Mouse (Mus musculus) brain, adult 2 months (tissue): Measurements from ENCODE around the gene Aldh3b1.

Source experiments
- DNase-seq: peaks from one replicate; pipeline ENCODE4 v3.0.0; 2011; ENCODE audit warnings: low read depth, low spot score

The Aldh3b1 gene

DNA sequence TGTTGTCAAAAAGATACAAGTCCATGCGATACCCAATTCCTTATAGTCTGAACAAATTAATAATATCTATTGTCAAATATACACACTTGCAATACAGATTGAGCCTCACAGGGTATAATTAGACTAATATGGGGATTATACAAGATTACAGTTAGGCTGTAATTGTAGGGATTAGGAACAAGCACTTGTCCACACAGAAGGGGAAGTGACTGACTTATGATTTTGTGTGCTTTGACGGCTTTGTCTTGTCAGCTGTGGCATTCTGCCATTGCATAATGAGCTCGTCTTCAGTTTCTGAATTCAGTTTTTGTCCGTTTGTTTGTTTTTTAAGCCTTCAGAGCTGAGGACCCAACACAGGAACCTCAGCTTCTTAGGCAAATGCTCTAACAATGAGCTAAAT lies 47.4 kb downstream of the Aldh3b1 start:
- no peak for DNase-seq

- no peak for DNase-seq
Measured at GRCm38 (mm10) chr19:3880054-3880848, 49.4 kb downstream of the Aldh3b1 start.

DNA sequence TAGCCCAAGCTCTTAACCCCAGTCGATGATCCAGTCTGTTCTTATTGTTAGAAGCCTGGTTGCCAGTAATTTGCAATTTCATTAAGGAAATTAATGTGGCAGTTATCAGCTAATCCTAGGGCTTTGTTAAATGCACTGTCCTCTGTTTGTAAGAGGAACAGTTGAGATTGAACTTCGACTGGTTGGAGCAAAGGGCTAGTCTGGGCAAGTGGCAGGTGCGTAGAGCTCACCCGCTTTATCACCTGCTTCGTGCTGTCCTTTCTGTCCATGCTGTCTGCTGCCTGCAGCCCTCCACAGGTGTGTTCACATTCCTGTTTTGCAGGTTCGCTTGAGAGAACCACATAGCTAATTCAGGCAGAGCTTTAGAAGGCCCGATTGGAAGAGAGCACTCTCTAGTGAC lies 54.6 kb downstream of the Aldh3b1 start:
- no peak for DNase-seq

- peak; percentile 70 for DNase-seq
Measured at GRCm38 (mm10) chr19:3872373-3872772, 57.2 kb downstream of the Aldh3b1 start.

GRCm38 (mm10) chr19:3871468-3871867 lies 58.1 kb downstream of the Aldh3b1 start:
- no peak for DNase-seq

GRCm38 (mm10) chr19:3868290-3868689 lies 61.3 kb downstream of the Aldh3b1 start:
- DNase-seq = no peak

DNA sequence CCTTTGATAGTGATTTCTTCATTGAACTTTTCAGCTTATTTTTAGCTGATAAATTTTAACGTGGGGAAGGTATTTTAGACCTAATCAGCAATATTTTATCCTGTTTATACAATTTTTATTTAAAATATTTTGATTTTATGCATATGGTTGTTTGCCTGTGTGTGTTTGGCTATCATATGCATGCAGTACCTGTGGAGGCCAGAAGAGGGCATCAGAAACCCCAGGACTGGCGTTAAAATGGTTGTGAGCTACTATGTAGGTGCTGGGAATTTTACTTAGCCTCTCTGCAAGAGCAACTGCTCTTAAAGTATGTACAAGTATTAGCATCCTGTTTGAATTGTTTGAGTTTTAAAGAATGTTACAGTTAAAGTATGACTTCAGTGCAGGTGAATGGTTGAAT lies 64.6 kb downstream of the Aldh3b1 start:
- no peak for DNase-seq
